Mouse (Mus musculus) ES-E14 (cell line): ENCODE measurements around the gene Cactin.

Experiments
- CHD2 ChIP-seq: IDR thresholded peaks from 2 replicates; pipeline ENCODE4 v1.6.1; 2014; ENCODE audit warnings: mild to moderate bottlenecking, low read depth, low read length, inconsistent platforms
- HCFC1 ChIP-seq: IDR thresholded peaks from 2 replicates; pipeline ENCODE4 v1.6.1; 2012; ENCODE audit warnings: low read length, inconsistent platforms, borderline replicate concordance; ENCODE audit not compliant: insufficient read depth
- MAFK ChIP-seq: IDR thresholded peaks from 2 replicates; pipeline ENCODE4 v1.6.1; 2014; ENCODE audit warnings: mild to moderate bottlenecking, low read depth, low read length, inconsistent platforms; ENCODE audit not compliant: insufficient read depth
- ZNF384 ChIP-seq: IDR thresholded peaks from 2 replicates; pipeline ENCODE4 v1.6.1; 2012; ENCODE audit warnings: low read depth, low read length, inconsistent platforms

DNA sequence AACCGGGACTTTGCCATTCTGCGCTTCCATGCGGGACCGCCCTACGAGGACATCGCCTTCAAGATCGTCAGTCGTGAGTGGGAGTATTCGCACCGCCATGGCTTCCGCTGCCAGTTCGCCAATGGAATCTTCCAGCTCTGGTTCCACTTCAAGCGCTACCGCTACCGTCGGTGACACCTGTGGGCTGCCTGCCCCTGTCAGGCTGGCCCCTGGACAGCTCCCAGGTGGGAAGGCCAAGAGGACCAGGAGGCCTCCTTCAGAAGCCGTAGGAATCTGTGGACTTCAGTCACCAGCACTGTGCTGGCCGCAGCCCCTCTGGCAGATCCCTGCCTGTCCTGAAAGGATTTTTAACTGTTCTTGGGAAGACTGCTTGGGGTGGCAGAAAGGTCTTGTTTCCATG, 4.9 kb downstream of the Cactin start:
- no peak for TF ChIP-seq MAFK
- no peak for TF ChIP-seq HCFC1
- TF ChIP-seq CHD2 = no peak
- no peak for TF ChIP-seq ZNF384
